Mouse (Mus musculus): ENCODE measurements around the gene Vps13d. TPM values are rescaled to one million over a fixed set of nuclear protein-coding genes. Genes with fewer than 3 reads are reported as not detected.

The Vps13d gene
- polyA plus RNA-seq, 1 experiment from 2014 or later = 8.5 TPM

DNA sequence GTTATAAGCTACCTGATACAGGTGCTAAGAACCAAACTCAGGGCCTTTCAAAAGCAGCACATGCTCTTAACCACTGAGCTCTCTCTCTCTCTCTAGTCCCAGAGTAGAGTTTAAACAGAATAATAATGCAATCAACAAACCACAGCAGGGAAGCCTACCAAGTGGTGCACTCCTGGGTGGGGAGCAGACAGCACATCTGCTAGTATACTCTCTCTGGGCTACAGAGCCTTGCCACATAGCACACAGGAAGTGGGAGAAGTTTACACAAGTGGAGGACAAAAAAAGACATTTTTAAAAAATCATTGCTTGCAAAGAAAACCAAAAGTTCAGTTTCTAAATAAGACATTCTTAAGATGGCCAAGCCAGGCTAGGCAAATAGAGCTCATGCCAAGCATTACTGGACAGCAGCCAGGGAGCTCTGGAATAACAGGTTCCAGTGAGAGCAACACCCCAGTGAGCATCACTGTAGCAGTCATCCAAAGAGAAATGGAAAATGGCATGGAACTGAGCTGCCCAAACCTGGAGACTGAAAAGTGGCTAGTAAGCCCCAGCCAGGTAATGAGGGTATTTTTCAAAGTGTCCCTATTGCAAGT lies 64.8 kb downstream of the Vps13d start:
- no peaks in the 10 kb centered on the region; the same call in 1 of the 2 replicates for H3K4me1 ChIP-seq (ENCODE audit: insufficient read depth)
- no peak overlapping the region for H3K4me2 ChIP-seq
- DNase-seq (peak; percentile 82), ATAC-seq (ENCODE audit: insufficient read depth) (peak; percentile 73)
- no peak overlapping the region for H3K9ac ChIP-seq
- H3K9me3 ChIP-seq (ENCODE audit: low read depth, low read length) = no peaks in the 10 kb centered on the region
- TF ChIP-seq CTCF (IDR thresholded peaks at IDR 0.05; ENCODE audit: low read depth) = no peak
- H3K27me3 ChIP-seq (ENCODE audit: insufficient read depth, low read length) = no peaks in the 10 kb centered on the region
- peaks cover 59% of the 10 kb centered on the region for H3K36me3 ChIP-seq (ENCODE audit: insufficient read depth)
- H3K27ac ChIP-seq (ENCODE audit: low read depth) = peak overlapping the region; percentile 42; the same call in 1 of the 2 replicates
- H3K4me3 ChIP-seq (ENCODE audit: low read depth, low read length) = no peak overlapping the region

GRCm38 (mm10) chr4:145125463-145126220 lies 69.2 kb downstream of the Vps13d start:
- Histone ChIP-seq H3K27ac (ENCODE audit: low read depth) (no peak overlapping the region), H3K4me3 (ENCODE audit: low read depth, low read length) (no peak overlapping the region), H3K9ac (no peak overlapping the region), H3K36me3 (ENCODE audit: insufficient read depth) (peaks cover 62% of the 10 kb centered on the region), H3K4me2 (no peak overlapping the region), H3K9me3 (ENCODE audit: low read depth, low read length) (no peaks in the 10 kb centered on the region), H3K27me3 (ENCODE audit: insufficient read depth, low read length) (no peaks in the 10 kb centered on the region), H3K4me1 (ENCODE audit: insufficient read depth) (no peaks in the 10 kb centered on the region; the same call in 1 of the 2 replicates)
- ATAC-seq (ENCODE audit: insufficient read depth) (no peak), DNase-seq (peak; percentile 77)
- no peak for TF ChIP-seq CTCF (IDR thresholded peaks at IDR 0.05; ENCODE audit: low read depth)
- 63% methylated on average over 4 of the region's 4 CpGs for WGBS

GRCm38 (mm10) chr4:145124419-145124818 lies 70.4 kb downstream of the Vps13d start:
- no peaks in the 10 kb centered on the region for H3K27me3 ChIP-seq (ENCODE audit: insufficient read depth, low read length)
- ATAC-seq (ENCODE audit: insufficient read depth) (no peak), DNase-seq (no peak)
- no peak for TF ChIP-seq CTCF (IDR thresholded peaks at IDR 0.05; ENCODE audit: low read depth)
- H3K9ac ChIP-seq = no peak overlapping the region
- H3K4me1 ChIP-seq (ENCODE audit: insufficient read depth) = no peaks in the 10 kb centered on the region
- H3K4me3 ChIP-seq (ENCODE audit: low read depth, low read length) = no peak overlapping the region
- H3K36me3 ChIP-seq (ENCODE audit: insufficient read depth) = peaks cover 70% of the 10 kb centered on the region
- H3K4me2 ChIP-seq = no peak overlapping the region
- no peaks in the 10 kb centered on the region for H3K9me3 ChIP-seq (ENCODE audit: low read depth, low read length)
- 75% methylated on average over 4 of the region's 4 CpGs for WGBS
- no peak overlapping the region for H3K27ac ChIP-seq (ENCODE audit: low read depth)

- H3K27me3 ChIP-seq (ENCODE audit: insufficient read depth, low read length) = no peaks in the 10 kb centered on the region
- no peak for ATAC-seq (ENCODE audit: insufficient read depth)
- no peaks in the 10 kb centered on the region for H3K4me1 ChIP-seq (ENCODE audit: insufficient read depth)
- H3K4me3 ChIP-seq (ENCODE audit: low read depth, low read length) = no peak overlapping the region
- H3K9me3 ChIP-seq (ENCODE audit: low read depth, low read length) = no peaks in the 10 kb centered on the region
- TF ChIP-seq CTCF (IDR thresholded peaks at IDR 0.05; ENCODE audit: low read depth) = no peak
- DNase-seq = no peak
- H3K27ac ChIP-seq (ENCODE audit: low read depth) = no peak overlapping the region
- no peak overlapping the region for H3K9ac ChIP-seq
- no peak overlapping the region for H3K4me2 ChIP-seq
- peaks cover 60% of the 10 kb centered on the region for H3K36me3 ChIP-seq (ENCODE audit: insufficient read depth)
- 40% methylated on average over 4 of the region's 4 CpGs for WGBS
Measured at GRCm38 (mm10) chr4:145111641-145112040, 83.2 kb downstream of the Vps13d start.

DNA sequence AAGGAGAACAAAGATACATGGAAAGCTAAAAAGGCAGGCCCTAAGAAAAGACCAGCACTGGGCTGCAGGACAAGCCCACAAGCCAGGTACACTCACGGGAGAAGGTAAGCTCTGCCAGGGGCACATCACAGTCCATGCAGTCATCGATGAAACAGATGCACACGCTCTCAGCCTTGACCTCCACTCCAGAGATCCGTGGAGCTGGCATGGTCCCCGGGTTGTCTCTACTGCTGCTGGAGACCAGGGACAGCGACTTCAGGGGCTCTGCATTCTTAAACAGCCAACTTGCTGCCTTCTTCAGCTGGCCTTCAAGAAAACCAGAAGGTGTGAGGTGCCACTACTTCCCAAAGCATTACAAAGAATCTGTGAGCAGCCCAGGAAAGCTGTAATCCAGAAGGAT lies 84.1 kb downstream of the Vps13d start:
- Histone ChIP-seq H3K9ac (no peak overlapping the region), H3K27ac (ENCODE audit: low read depth) (no peak overlapping the region), H3K27me3 (ENCODE audit: insufficient read depth, low read length) (no peaks in the 10 kb centered on the region), H3K4me1 (ENCODE audit: insufficient read depth) (no peaks in the 10 kb centered on the region), H3K4me2 (no peak overlapping the region), H3K9me3 (ENCODE audit: low read depth, low read length) (no peaks in the 10 kb centered on the region), H3K4me3 (ENCODE audit: low read depth, low read length) (no peak overlapping the region), H3K36me3 (ENCODE audit: insufficient read depth) (peaks cover 60% of the 10 kb centered on the region)
- WGBS = 88% methylated on average over 6 of the region's 6 CpGs
- TF ChIP-seq CTCF (IDR thresholded peaks at IDR 0.05; ENCODE audit: low read depth) = no peak
- DNase-seq (no peak), ATAC-seq (ENCODE audit: insufficient read depth) (no peak)

GRCm38 (mm10) chr4:145106796-145107195 lies 88.0 kb downstream of the Vps13d start:
- TF ChIP-seq CTCF (IDR thresholded peaks at IDR 0.05; ENCODE audit: low read depth) = no peak
- Histone ChIP-seq H3K4me1 (ENCODE audit: insufficient read depth) (no peaks in the 10 kb centered on the region), H3K9me3 (ENCODE audit: low read depth, low read length) (no peaks in the 10 kb centered on the region), H3K4me3 (ENCODE audit: low read depth, low read length) (no peak overlapping the region), H3K4me2 (no peak overlapping the region), H3K36me3 (ENCODE audit: insufficient read depth) (peaks cover 51% of the 10 kb centered on the region), H3K27ac (ENCODE audit: low read depth) (no peak overlapping the region), H3K9ac (no peak overlapping the region), H3K27me3 (ENCODE audit: insufficient read depth, low read length) (no peaks in the 10 kb centered on the region)
- ATAC-seq (ENCODE audit: insufficient read depth) (no peak; the same call in 1 of the 2 replicates), DNase-seq (peak; percentile 22)
- 65% methylated on average over 6 of the region's 6 CpGs for WGBS

GRCm38 (mm10) chr4:145105319-145105718 lies 89.5 kb downstream of the Vps13d start:
- DNase-seq (no peak), ATAC-seq (ENCODE audit: insufficient read depth) (no peak)
- no peak for TF ChIP-seq CTCF (IDR thresholded peaks at IDR 0.05; ENCODE audit: low read depth)
- Histone ChIP-seq H3K9me3 (ENCODE audit: low read depth, low read length) (no peaks in the 10 kb centered on the region), H3K4me2 (no peak overlapping the region), H3K4me1 (ENCODE audit: insufficient read depth) (no peaks in the 10 kb centered on the region), H3K27me3 (ENCODE audit: insufficient read depth, low read length) (no peaks in the 10 kb centered on the region), H3K4me3 (ENCODE audit: low read depth, low read length) (no peak overlapping the region), H3K27ac (ENCODE audit: low read depth) (no peak overlapping the region), H3K9ac (no peak overlapping the region), H3K36me3 (ENCODE audit: insufficient read depth) (peaks cover 40% of the 10 kb centered on the region)
- 83% methylated on average over 6 of the region's 6 CpGs for WGBS
